13 mouse cellular contexts compared by ENCODE assay signal in the genomic region with DNA sequence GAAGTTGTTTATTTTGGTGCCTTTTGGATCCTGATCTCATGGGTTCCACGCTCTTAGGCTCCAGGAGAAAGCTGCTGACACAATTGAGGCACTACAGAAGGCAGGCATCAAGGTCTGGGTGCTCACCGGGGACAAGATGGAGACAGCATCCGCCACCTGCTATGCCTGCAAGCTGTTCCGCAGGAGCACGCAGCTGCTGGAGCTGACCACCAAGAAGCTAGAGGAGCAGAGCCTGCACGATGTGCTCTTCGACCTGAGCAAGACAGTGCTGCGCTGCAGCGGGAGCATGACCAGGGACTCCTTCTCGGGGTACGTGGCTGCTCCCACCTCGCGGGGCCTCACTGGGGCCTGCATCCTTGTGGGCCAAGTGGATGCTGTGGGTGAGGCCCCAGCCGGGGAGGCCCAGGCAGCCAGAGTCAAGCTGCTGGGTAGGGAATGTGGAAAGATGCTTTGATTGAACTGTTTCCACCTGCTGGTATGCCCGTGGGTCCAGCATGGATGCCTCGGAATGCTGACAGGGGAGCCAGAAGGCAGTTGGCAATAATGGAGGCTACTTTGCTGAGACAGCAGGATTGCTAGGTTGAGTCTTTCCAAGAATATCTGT.
"Had no signal": no experiment of that assay in that cellular context is flagged by ENCODE, and none has a peak within 500 bp of the region (broad histone marks: within the 10 kb centered on the region; RNA-seq: fewer than 3 reads in every experiment).

No protein-coding gene starts in this region.

- H3K4me1 ChIP-seq: liver, embryonic 13.5 days had no signal

- H3K27ac ChIP-seq: left cerebral cortex, adult 2 months; liver, embryonic 13.5 days had no signal

- H3K4me3 ChIP-seq: left cerebral cortex, adult 2 months; liver, embryonic 13.5 days had no signal

- H3K4me2 ChIP-seq: liver, embryonic 13.5 days; midbrain, embryonic 11.5 days had no signal

- H3K9ac ChIP-seq: liver, embryonic 13.5 days had no signal

- H3K9me3 ChIP-seq: liver, embryonic 13.5 days had no signal

- DNase-seq: kidney, postnatal 10 days; kidney, postnatal 36 days; layer of hippocampus, postnatal 36 days; liver, embryonic 13.5 days; lung, adult 2 months; lung, postnatal 14 days; lung, postnatal 4 days; midbrain, embryonic 14.5 days; thymus, adult 18-20 months; thymus, postnatal 14 days; thymus, postnatal 4 days had no signal
